Mouse (Mus musculus): ENCODE results near the gene Arhgap45.

DNA sequence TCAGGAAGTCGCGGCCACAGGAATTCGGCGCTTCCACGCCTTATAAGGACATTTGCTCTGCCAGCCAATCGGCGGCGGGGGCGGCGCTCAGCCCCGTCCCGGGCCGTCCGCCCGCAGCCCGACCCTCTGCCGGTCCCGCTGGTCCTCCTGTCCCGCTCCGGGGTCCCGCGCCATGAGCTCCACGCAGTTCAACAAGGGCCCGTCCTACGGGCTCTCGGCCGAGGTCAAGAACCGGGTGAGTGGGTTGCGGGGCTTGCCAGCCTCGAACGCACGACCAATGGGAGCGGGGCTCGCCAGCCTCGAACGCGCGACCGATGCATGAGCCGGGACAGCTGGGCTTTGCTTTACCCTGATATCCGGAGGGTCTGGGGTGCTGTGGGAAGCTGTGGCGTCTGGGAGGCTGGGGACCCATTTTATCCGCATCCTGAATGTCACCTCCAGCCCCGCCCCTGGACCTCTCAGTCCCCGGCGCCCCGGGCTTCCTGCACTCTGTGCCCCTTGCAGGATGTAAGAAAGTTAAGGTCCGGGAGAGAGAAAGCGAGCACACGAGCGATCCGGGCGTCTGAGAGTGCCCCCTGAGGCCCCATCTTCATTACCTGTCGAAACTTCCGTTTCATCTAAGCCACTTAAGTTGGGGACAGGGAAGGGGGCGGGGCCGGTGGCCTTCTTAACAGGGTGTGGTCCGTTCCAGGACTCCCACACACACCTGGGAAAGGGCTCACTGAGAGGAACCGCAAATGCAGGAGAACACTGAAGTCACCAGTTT, 27.8 kb upstream of the Arhgap45 start, which contains the start of gene Cnn2:
- TF ChIP-seq CTCF (IDR thresholded peaks at IDR 0.05) (no peak), EP300 (IDR thresholded peaks at IDR 0.05) (peak; percentile 76; the same call in 1 of the 2 replicates)

All from lung, postnatal 0 days (tissue).